Mouse (Mus musculus) embryonic facial prominence, embryonic 13.5 days (tissue): ENCODE results near the gene Cdc14a. TPM values are rescaled to one million over a fixed set of nuclear protein-coding genes. Genes with fewer than 3 reads are reported as not detected.
A peak's percentile ranks its signal among the peaks of the same experiment; 100 is the strongest.

Source experiments
- ATAC-seq: fragments of 200-750 bp; cut with Nextera tagmentation; 2 replicates; pipeline ENCODE4 v1.8.0; 2017; ENCODE audit warnings: low read depth; ENCODE audit not compliant: insufficient number of reproducible peaks, insufficient read depth, low FRiP score, low TSS enrichment
- H3K27ac ChIP-seq: fragments of 300-500 bp; sonication (generic); 2 replicates; pipeline ENCODE4 v1.5.1; 2015; ENCODE audit warnings: moderate library complexity, mild to moderate bottlenecking, inconsistent platforms
- H3K27me3 ChIP-seq: fragments of 300-500 bp; sonication (generic); 2 replicates; pipeline ENCODE4 v1.6.1; 2015; ENCODE audit warnings: mild to moderate bottlenecking, inconsistent platforms
- H3K36me3 ChIP-seq: fragments of 300-500 bp; sonication (generic); 2 replicates; pipeline ENCODE4 v1.6.1; 2015; ENCODE audit warnings: mild to moderate bottlenecking, inconsistent platforms
- H3K4me1 ChIP-seq: fragments of 300-500 bp; sonication (generic); 2 replicates; pipeline ENCODE4 v1.6.1; 2015; ENCODE audit warnings: inconsistent platforms
- H3K4me2 ChIP-seq: fragments of 300-500 bp; sonication (generic); 2 replicates; pipeline ENCODE4 v1.6.1; 2015; ENCODE audit warnings: moderate library complexity, mild to moderate bottlenecking, inconsistent platforms
- H3K4me3 ChIP-seq: fragments of 300-500 bp; sonication (generic); 2 replicates; pipeline ENCODE4 v1.5.1; 2015; ENCODE audit warnings: mild to moderate bottlenecking, inconsistent platforms
- H3K9ac ChIP-seq: fragments of 300-500 bp; sonication (generic); 2 replicates; pipeline ENCODE4 v1.6.1; 2015; ENCODE audit warnings: mild to moderate bottlenecking, inconsistent platforms
- H3K9me3 ChIP-seq: fragments of 300-500 bp; sonication (generic); 2 replicates; pipeline ENCODE4 v1.6.1; 2016; ENCODE audit warnings: inconsistent platforms
- WGBS: fragments of 180-500 bp; shearing (Covaris S2); methylation state at CpG from one replicate; pipeline ENCODE4 v1.1.7; 2015; ENCODE audit warnings: mixed read lengths; 5-methylcytosine and 5-hydroxymethylcytosine counted together
- polyA plus RNA-seq: library from polyadenylated mRNA; unstranded; fragments of >200 nt; fragmentation: Nextera tagmentation; extraction: Ambion mirVana; gene quantifications from 2 replicates; pipeline ENCODE4 v1.2.1, GENCODE M21; 2015

Gene Cdc14a
- polyA plus RNA-seq, 1 experiment from 2014 or later: 9.6 TPM

- H3K27me3 ChIP-seq: no peaks in the 10 kb centered on the region
- no peaks in the 10 kb centered on the region for H3K9me3 ChIP-seq
- no peak overlapping the region for H3K9ac ChIP-seq
- no peak overlapping the region for H3K4me2 ChIP-seq
- H3K27ac ChIP-seq: no peak overlapping the region
- H3K4me3 ChIP-seq: no peak overlapping the region
- WGBS: 55% methylated on average over 7 of the region's 7 CpGs
- H3K4me1 ChIP-seq: peaks cover 11% of the 10 kb centered on the region
- peaks cover 16% of the 10 kb centered on the region; the same call in 1 of the 2 replicates for H3K36me3 ChIP-seq
- no peak for ATAC-seq
Measured at GRCm38 (mm10) chr3:116410051-116410450, 13.8 kb downstream of the Cdc14a start.

GRCm38 (mm10) chr3:116409486-116409885 lies 14.3 kb downstream of the Cdc14a start:
- H3K4me3 ChIP-seq: no peak overlapping the region
- H3K9me3 ChIP-seq: no peaks in the 10 kb centered on the region
- no peak overlapping the region for H3K27ac ChIP-seq
- WGBS: 67% methylated on average over 8 of the region's 8 CpGs
- no peak overlapping the region for H3K4me2 ChIP-seq
- no peak for ATAC-seq
- peaks cover 11% of the 10 kb centered on the region for H3K4me1 ChIP-seq
- no peak overlapping the region for H3K9ac ChIP-seq
- H3K36me3 ChIP-seq: peaks cover 10% of the 10 kb centered on the region; the same call in 1 of the 2 replicates
- no peaks in the 10 kb centered on the region for H3K27me3 ChIP-seq

GRCm38 (mm10) chr3:116408856-116409255 lies 15.0 kb downstream of the Cdc14a start:
- Histone ChIP-seq H3K4me2 (no peak overlapping the region), H3K4me1 (peaks cover 11% of the 10 kb centered on the region), H3K9ac (no peak overlapping the region), H3K27me3 (no peaks in the 10 kb centered on the region), H3K36me3 (peaks cover 7% of the 10 kb centered on the region; the same call in 1 of the 2 replicates), H3K27ac (no peak overlapping the region), H3K9me3 (no peaks in the 10 kb centered on the region), H3K4me3 (no peak overlapping the region)
- WGBS: 87% methylated on average over 10 of the region's 10 CpGs
- no peak for ATAC-seq

- WGBS: 78% methylated on average over 9 of the region's 9 CpGs
- H3K27me3 ChIP-seq: no peaks in the 10 kb centered on the region
- H3K4me1 ChIP-seq: peaks cover 8% of the 10 kb centered on the region
- H3K36me3 ChIP-seq: peaks cover 7% of the 10 kb centered on the region; the same call in 1 of the 2 replicates
- H3K4me3 ChIP-seq: no peak overlapping the region
- ATAC-seq: no peak
- no peak overlapping the region for H3K27ac ChIP-seq
- H3K9ac ChIP-seq: no peak overlapping the region
- no peak overlapping the region for H3K4me2 ChIP-seq
- H3K9me3 ChIP-seq: no peaks in the 10 kb centered on the region
Measured at GRCm38 (mm10) chr3:116405516-116405915, 18.3 kb downstream of the Cdc14a start.

- Histone ChIP-seq H3K36me3 (no peaks in the 10 kb centered on the region; the same call in 1 of the 2 replicates), H3K9ac (no peak overlapping the region), H3K4me2 (no peak overlapping the region), H3K27me3 (no peaks in the 10 kb centered on the region), H3K4me3 (no peak overlapping the region), H3K9me3 (no peaks in the 10 kb centered on the region), H3K27ac (no peak overlapping the region), H3K4me1 (peaks cover 15% of the 10 kb centered on the region)
- no peak for ATAC-seq
- WGBS: 87% methylated on average over 11 of the region's 11 CpGs
Measured at GRCm38 (mm10) chr3:116401436-116401835, 22.4 kb downstream of the Cdc14a start.

GRCm38 (mm10) chr3:116399349-116400090 lies 24.3 kb downstream of the Cdc14a start:
- Histone ChIP-seq H3K27me3 (no peaks in the 10 kb centered on the region), H3K4me3 (0 out of 2 replicates have a peak overlapping the region, but pooled peaks have one; percentile 0), H3K9me3 (no peaks in the 10 kb centered on the region), H3K36me3 (no peaks in the 10 kb centered on the region; the same call in 1 of the 2 replicates), H3K27ac (0 out of 2 replicates have a peak overlapping the region, but pooled peaks have one; percentile 13), H3K9ac (no peak overlapping the region), H3K4me2 (peak overlapping the region; percentile 41), H3K4me1 (peaks cover 20% of the 10 kb centered on the region)
- ATAC-seq: no peak
- 53% methylated on average over 22 of the region's 22 CpGs for WGBS

GRCm38 (mm10) chr3:116398543-116398942 lies 25.3 kb downstream of the Cdc14a start:
- Histone ChIP-seq H3K4me1 (peaks cover 20% of the 10 kb centered on the region), H3K4me3 (no peak overlapping the region), H3K27ac (no peak overlapping the region), H3K27me3 (no peaks in the 10 kb centered on the region), H3K4me2 (no peak overlapping the region), H3K36me3 (no peaks in the 10 kb centered on the region; the same call in 1 of the 2 replicates), H3K9ac (no peak overlapping the region), H3K9me3 (no peaks in the 10 kb centered on the region)
- 81% methylated on average over 10 of the region's 10 CpGs for WGBS
- no peak for ATAC-seq

GRCm38 (mm10) chr3:116397976-116398375 lies 25.9 kb downstream of the Cdc14a start:
- no peak for ATAC-seq
- H3K4me2 ChIP-seq: no peak overlapping the region
- H3K9me3 ChIP-seq: no peaks in the 10 kb centered on the region
- peaks cover 20% of the 10 kb centered on the region for H3K4me1 ChIP-seq
- no peak overlapping the region for H3K27ac ChIP-seq
- H3K4me3 ChIP-seq: no peak overlapping the region
- H3K9ac ChIP-seq: no peak overlapping the region
- H3K36me3 ChIP-seq: no peaks in the 10 kb centered on the region; the same call in 1 of the 2 replicates
- 77% methylated on average over 7 of the region's 7 CpGs for WGBS
- no peaks in the 10 kb centered on the region for H3K27me3 ChIP-seq

GRCm38 (mm10) chr3:116397341-116397740 lies 26.5 kb downstream of the Cdc14a start:
- Histone ChIP-seq H3K4me3 (no peak overlapping the region), H3K9me3 (no peaks in the 10 kb centered on the region), H3K9ac (no peak overlapping the region), H3K27me3 (no peaks in the 10 kb centered on the region), H3K4me2 (no peak overlapping the region), H3K4me1 (peaks cover 20% of the 10 kb centered on the region), H3K27ac (no peak overlapping the region), H3K36me3 (peaks cover 6% of the 10 kb centered on the region)
- 87% methylated on average over 6 of the region's 6 CpGs for WGBS
- no peak for ATAC-seq

GRCm38 (mm10) chr3:116396571-116396970 lies 27.3 kb downstream of the Cdc14a start:
- H3K9me3 ChIP-seq: no peaks in the 10 kb centered on the region
- no peak overlapping the region for H3K4me3 ChIP-seq
- H3K27me3 ChIP-seq: no peaks in the 10 kb centered on the region
- H3K4me2 ChIP-seq: no peak overlapping the region
- no peak for ATAC-seq
- no peak overlapping the region for H3K9ac ChIP-seq
- peaks cover 7% of the 10 kb centered on the region for H3K36me3 ChIP-seq
- H3K4me1 ChIP-seq: peaks cover 20% of the 10 kb centered on the region
- H3K27ac ChIP-seq: no peak overlapping the region
- WGBS: 64% methylated on average over 3 of the region's 3 CpGs

GRCm38 (mm10) chr3:116394885-116395390 lies 28.9 kb downstream of the Cdc14a start:
- peaks cover 15% of the 10 kb centered on the region for H3K4me1 ChIP-seq
- H3K27ac ChIP-seq: no peak overlapping the region
- no peaks in the 10 kb centered on the region for H3K27me3 ChIP-seq
- no peak for ATAC-seq
- no peaks in the 10 kb centered on the region for H3K9me3 ChIP-seq
- H3K4me3 ChIP-seq: no peak overlapping the region
- no peak overlapping the region for H3K9ac ChIP-seq
- peaks cover 7% of the 10 kb centered on the region for H3K36me3 ChIP-seq
- 80% methylated on average over 5 of the region's 5 CpGs for WGBS
- no peak overlapping the region for H3K4me2 ChIP-seq

- 84% methylated on average over 10 of the region's 10 CpGs for WGBS
- peaks cover 17% of the 10 kb centered on the region for H3K36me3 ChIP-seq
- no peak overlapping the region for H3K9ac ChIP-seq
- H3K4me3 ChIP-seq: no peak overlapping the region
- no peak overlapping the region for H3K4me2 ChIP-seq
- no peaks in the 10 kb centered on the region for H3K27me3 ChIP-seq
- ATAC-seq: no peak
- no peak overlapping the region for H3K27ac ChIP-seq
- H3K9me3 ChIP-seq: no peaks in the 10 kb centered on the region
- H3K4me1 ChIP-seq: peaks cover 4% of the 10 kb centered on the region; the same call in 1 of the 2 replicates
Measured at GRCm38 (mm10) chr3:116391399-116391798, 32.4 kb downstream of the Cdc14a start.
